Mouse (Mus musculus) intestine, embryonic 14.5 days (tissue): ENCODE data around the gene Glmp. TPM values are rescaled to one million over a fixed set of nuclear protein-coding genes. Genes with fewer than 3 reads are reported as not detected.
"Not testable (repeated sequence)": the region's sequence is repeated elsewhere in the genome, so short reads cannot be mapped to it uniquely, and the experiment has no call there.

Experiments used
- ATAC-seq: fragments of 200-750 bp; cut with Nextera tagmentation; replicated peaks from 2 replicates; pipeline ENCODE4 v1.8.0; 2017; ENCODE audit warnings: low read depth, moderate number of reproducible peaks, moderate TSS enrichment, moderate library complexity; ENCODE audit not compliant: low FRiP score, low TSS enrichment
- DNase-seq: peaks from one replicate; pipeline ENCODE4 v3.0.0-alpha.2; 2018; ENCODE audit warnings: low spot score
- H3K27ac ChIP-seq: fragments of 300-500 bp; sonication (generic); 2 replicates; pipeline ENCODE4 v1.5.1; 2014; ENCODE audit warnings: low read depth, mild to moderate bottlenecking, control low read depth
- H3K27me3 ChIP-seq: fragments of 300-500 bp; sonication (generic); replicated peaks from 2 replicates; pipeline ENCODE4 v1.6.1; 2014; ENCODE audit warnings: low read length, control low read depth; ENCODE audit not compliant: control insufficient read depth, insufficient read depth
- H3K36me3 ChIP-seq: fragments of 300-500 bp; sonication (generic); 2 replicates; pipeline ENCODE4 v1.6.1; 2014; ENCODE audit warnings: low read length, control low read depth; ENCODE audit not compliant: control insufficient read depth, insufficient read depth
- H3K4me1 ChIP-seq: fragments of 300-500 bp; sonication (generic); replicated peaks from 2 replicates; pipeline ENCODE4 v1.6.1; 2014; ENCODE audit warnings: low read length, control low read depth, mixed read lengths; ENCODE audit not compliant: control insufficient read depth, insufficient read depth
- H3K4me2 ChIP-seq: fragments of 300-500 bp; sonication (generic); 2 replicates; pipeline ENCODE4 v1.6.1; 2014; ENCODE audit warnings: low read length
- H3K4me3 ChIP-seq: fragments of 300-500 bp; sonication (generic); 2 replicates; pipeline ENCODE4 v1.5.1; 2014; ENCODE audit warnings: low read depth, low read length, control low read depth, mixed read lengths
- H3K9ac ChIP-seq: fragments of 300-500 bp; sonication (generic); 2 replicates; pipeline ENCODE4 v1.6.1; 2014; ENCODE audit warnings: mild to moderate bottlenecking, low read length
- H3K9me3 ChIP-seq: fragments of 300-500 bp; sonication (generic); 2 replicates; pipeline ENCODE4 v1.6.1; 2016; ENCODE audit warnings: low read length, control low read depth; ENCODE audit not compliant: control insufficient read depth
- WGBS: fragments of 180-500 bp; shearing (Covaris S2); extraction: QIAGEN DNeasy Blood & Tissue Kit; methylation state at CpG from one replicate; pipeline ENCODE4 v1.1.7; 2014; 5-methylcytosine and 5-hydroxymethylcytosine counted together
- polyA plus RNA-seq: library from polyadenylated mRNA; unstranded; fragments of >200 nt; fragmentation: Nextera tagmentation; extraction: Ambion mirVana; gene quantifications from 2 replicates; pipeline ENCODE4 v1.2.1, GENCODE M21; 2014

Gene Glmp
- polyA plus RNA-seq, 1 experiment from 2014 or later = 140 TPM

DNA sequence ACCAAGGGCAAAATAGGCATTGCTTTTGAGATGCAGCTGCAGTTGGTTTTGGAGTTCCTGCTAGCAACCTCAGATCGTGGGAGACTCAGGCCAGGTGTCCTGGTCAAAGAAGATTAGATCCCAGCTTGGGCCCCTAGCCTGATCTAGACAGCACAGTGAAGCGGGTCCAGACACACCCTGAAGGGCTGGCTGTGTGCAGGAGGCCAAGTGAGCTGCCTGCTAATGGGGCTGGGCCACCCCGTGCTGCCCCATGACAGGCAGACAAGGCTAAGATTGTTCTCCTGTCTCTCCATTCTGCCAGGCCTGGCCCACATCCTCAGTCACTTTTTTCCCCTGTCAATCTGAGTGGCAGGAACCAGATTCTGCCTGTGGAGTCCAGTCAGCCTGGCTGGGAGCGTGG is 38.9 kb downstream of the Glmp start:
- no peak overlapping the region for H3K4me3 ChIP-seq
- H3K36me3 ChIP-seq = peaks cover 41% of the 10 kb centered on the region
- ATAC-seq (0 out of 2 replicates have a peak, but pooled peaks have one; percentile 20), DNase-seq (peak; percentile 55)
- H3K4me1 ChIP-seq = 0 out of 2 replicates have a peak, but pooled peaks cover 4% of the 10 kb centered on the region
- 52% methylated on average over 4 of the region's 4 CpGs for WGBS
- no peak overlapping the region for H3K4me2 ChIP-seq
- H3K9ac ChIP-seq = no peak overlapping the region
- H3K27me3 ChIP-seq = peaks cover 16% of the 10 kb centered on the region
- H3K27ac ChIP-seq = no peak overlapping the region
- no peaks in the 10 kb centered on the region for H3K9me3 ChIP-seq

- Histone ChIP-seq H3K4me3 (no peak within 1 kb of the TSS), H3K27ac (no peak within 1 kb of the TSS), H3K9me3 (no peaks in the 10 kb centered on the region), H3K27me3 (peaks cover 16% of the 10 kb centered on the region), H3K36me3 (peaks cover 35% of the 10 kb centered on the region), H3K4me2 (peak within 1 kb of the TSS; percentile 12; the same call in 1 of the 2 replicates), H3K9ac (no peak within 1 kb of the TSS), H3K4me1 (0 out of 2 replicates have a peak, but pooled peaks cover 4% of the 10 kb centered on the region)
- ATAC-seq (no peak), DNase-seq (peak; percentile 76)
- WGBS = 1% methylated on average over 16 of the region's 16 CpGs
Observed at GRCm38 (mm10) chr3:88364337-88364736, 39.5 kb downstream of the Glmp start, which contains the start of gene Paqr6. Paqr6 (plus strand) TSS chr3:88364584.

DNA sequence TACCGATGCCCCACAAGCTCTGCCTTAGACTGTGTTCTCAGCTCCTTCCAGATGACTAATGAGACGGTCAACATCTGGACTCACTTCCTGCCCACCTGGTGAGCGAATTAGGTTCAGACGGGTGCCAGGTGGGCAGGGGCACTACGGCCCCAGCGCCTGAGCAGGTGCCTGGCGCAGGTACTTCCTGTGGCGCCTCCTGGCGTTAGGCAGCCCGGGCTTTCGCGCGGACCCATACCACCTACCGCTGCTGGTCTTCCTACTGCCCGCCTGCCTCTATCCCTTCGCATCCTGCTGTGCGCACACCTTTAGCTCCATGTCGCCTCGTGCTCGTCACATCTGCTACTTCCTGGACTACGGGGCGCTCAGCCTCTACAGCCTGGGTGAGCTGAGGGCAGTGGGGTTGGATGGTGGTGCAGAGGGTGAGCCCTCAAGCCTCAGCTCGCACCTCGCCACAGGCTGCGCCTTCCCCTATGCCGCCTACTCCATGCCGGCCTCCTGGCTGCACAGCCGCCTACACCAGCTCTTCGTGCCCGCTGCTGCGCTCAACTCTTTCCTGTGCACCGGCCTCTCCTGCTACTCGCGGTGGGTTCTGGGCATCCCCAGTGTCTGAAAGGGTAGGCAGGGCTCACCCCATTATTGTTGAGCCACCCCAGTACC is 41.0 kb downstream of the Glmp start:
- WGBS = 36% methylated on average over 34 of the region's 34 CpGs
- 0 out of 2 replicates have a peak, but pooled peaks have one; percentile 7 for ATAC-seq

GRCm38 (mm10) chr3:88366830-88367428 is 42.1 kb downstream of the Glmp start:
- H3K27me3 ChIP-seq = peaks cover 16% of the 10 kb centered on the region
- H3K9me3 ChIP-seq, H3K27ac ChIP-seq, H3K4me1 ChIP-seq, H3K36me3 ChIP-seq, H3K4me3 ChIP-seq, H3K9ac ChIP-seq, DNase-seq: not testable (repeated sequence)
- ATAC-seq = peak; percentile 62
- peak overlapping the region; percentile 32 for H3K4me2 ChIP-seq
- WGBS = 4% methylated on average over 18 of the region's 22 CpGs

More for the DNA sequence above, 41.0 kb downstream of the Glmp start:
- Histone ChIP-seq H3K27me3 (peaks cover 16% of the 10 kb centered on the region), H3K36me3 (peaks cover 20% of the 10 kb centered on the region), H3K4me1 (0 out of 2 replicates have a peak, but pooled peaks cover 4% of the 10 kb centered on the region), H3K9ac (no peak overlapping the region), H3K9me3 (peaks cover 4% of the 10 kb centered on the region; the same call in 1 of the 2 replicates), H3K4me3 (no peak overlapping the region), H3K27ac (no peak overlapping the region), H3K4me2 (no peak overlapping the region)
- no peak for DNase-seq

- not testable (repeated sequence) for DNase-seq, H3K9ac ChIP-seq, H3K36me3 ChIP-seq, H3K4me1 ChIP-seq, ATAC-seq, H3K4me3 ChIP-seq, H3K4me2 ChIP-seq, H3K27ac ChIP-seq, H3K9me3 ChIP-seq
- WGBS = 57% methylated on average over 3 of the region's 7 CpGs
- H3K27me3 ChIP-seq = peaks cover 16% of the 10 kb centered on the region
Observed at GRCm38 (mm10) chr3:88367517-88367916, 42.7 kb downstream of the Glmp start.

DNA sequence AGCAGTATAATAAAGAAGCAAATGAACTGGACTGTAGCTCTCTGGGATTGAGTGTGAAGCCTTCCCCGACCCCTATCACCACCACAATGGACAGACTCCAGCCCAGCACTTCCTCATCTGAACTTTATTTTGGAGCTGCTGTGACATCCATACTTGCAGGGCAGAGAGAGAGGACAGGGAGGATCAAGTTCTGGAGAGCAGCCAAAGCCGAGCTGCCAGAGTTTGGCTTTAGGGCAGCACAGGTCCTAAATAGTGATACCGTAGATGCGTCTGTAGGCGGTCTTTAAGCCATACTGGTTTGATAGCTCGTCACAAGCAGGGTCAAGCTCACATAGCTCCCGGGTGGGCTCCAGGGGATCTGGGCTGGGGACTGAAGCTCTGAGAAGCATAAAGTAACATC is 43.7 kb downstream of the Glmp start:
- H3K4me2 ChIP-seq, H3K9ac ChIP-seq, H3K27ac ChIP-seq, DNase-seq, H3K9me3 ChIP-seq, ATAC-seq, H3K4me3 ChIP-seq, H3K36me3 ChIP-seq, H3K4me1 ChIP-seq: not testable (repeated sequence)
- peaks cover 16% of the 10 kb centered on the region for H3K27me3 ChIP-seq
- 90% methylated on average over 7 of the region's 7 CpGs for WGBS

- H3K9me3 ChIP-seq, ATAC-seq, H3K9ac ChIP-seq, H3K4me3 ChIP-seq, H3K36me3 ChIP-seq, DNase-seq, H3K27ac ChIP-seq, H3K27me3 ChIP-seq, H3K4me2 ChIP-seq, H3K4me1 ChIP-seq: not testable (repeated sequence)
- 93% methylated on average over 9 of the region's 9 CpGs for whole genome bisulfite sequencing
Observed at GRCm38 (mm10) chr3:88372643-88373042, 47.8 kb downstream of the Glmp start, which contains the start of gene Bglap3. Bglap3 (minus strand) TSS chr3:88372743.

DNA sequence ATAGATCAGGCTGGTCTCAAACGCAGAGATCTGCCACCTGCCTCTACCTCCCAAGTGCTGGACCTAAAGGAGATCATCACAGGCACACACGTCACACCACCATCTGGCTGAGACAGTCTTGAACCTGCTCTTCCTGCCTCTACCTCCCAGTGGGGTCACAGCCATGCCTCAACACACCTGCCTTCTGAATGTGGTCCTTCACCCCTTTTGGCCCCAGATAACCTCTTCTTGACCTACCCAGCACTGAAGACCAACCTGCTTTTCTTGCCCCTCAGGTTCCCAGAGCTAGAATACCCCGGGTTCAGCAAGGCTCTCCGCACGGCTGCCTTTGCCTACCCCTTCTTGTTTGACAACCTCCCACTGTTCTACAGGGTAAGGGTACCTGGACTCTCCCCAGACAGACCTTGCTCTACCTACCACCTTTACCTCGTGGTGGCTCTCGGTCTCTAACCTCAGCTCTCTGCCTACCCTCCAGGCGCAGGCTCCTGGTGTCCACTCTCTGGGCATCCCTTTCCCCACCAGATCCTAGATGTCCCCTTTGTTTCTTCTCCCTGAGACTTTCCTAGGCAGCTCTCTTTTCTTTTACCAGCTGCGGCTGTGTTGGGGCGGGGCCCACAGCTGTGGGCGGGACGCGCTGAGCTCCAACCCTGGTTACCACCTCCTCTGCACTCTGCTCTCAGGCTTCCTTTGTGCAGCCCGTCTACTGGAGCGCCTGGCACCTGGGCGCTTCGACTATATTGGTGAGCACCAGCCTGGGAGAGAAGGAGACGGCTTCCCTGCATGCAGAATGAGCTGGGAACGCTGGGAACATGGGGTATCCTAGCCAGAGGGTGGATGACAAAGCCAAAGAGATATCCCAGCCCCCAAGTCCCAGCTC is 51.2 kb downstream of the Glmp start:
- not testable (repeated sequence) for H3K27me3 ChIP-seq, H3K9ac ChIP-seq, H3K4me1 ChIP-seq, H3K27ac ChIP-seq, H3K9me3 ChIP-seq, H3K36me3 ChIP-seq
- peak; percentile 88 for ATAC-seq
- peak; percentile 65 for DNase-seq
- H3K4me3 ChIP-seq = 0 out of 2 replicates have a peak overlapping the region, but pooled peaks have one; percentile 2
- 12% methylated on average over 16 of the region's 19 CpGs for WGBS
- H3K4me2 ChIP-seq = peak overlapping the region; percentile 37
